Mouse (Mus musculus) neural tube, postnatal 0 days (tissue): ENCODE measurements around the gene Ehd2. TPM values are rescaled to one million over a fixed set of nuclear protein-coding genes. Genes with fewer than 3 reads are reported as not detected.

Experiments
- polyA plus RNA-seq: library from polyadenylated mRNA; unstranded; fragments of >200 nt; fragmentation: Nextera tagmentation; extraction: Ambion mirVana; gene quantifications from 2 replicates; pipeline ENCODE4 v1.2.1, GENCODE M21; 2015

The Ehd2 gene
- polyA plus RNA-seq, result 5.6 and 8.1 TPM in 2 replicates

DNA sequence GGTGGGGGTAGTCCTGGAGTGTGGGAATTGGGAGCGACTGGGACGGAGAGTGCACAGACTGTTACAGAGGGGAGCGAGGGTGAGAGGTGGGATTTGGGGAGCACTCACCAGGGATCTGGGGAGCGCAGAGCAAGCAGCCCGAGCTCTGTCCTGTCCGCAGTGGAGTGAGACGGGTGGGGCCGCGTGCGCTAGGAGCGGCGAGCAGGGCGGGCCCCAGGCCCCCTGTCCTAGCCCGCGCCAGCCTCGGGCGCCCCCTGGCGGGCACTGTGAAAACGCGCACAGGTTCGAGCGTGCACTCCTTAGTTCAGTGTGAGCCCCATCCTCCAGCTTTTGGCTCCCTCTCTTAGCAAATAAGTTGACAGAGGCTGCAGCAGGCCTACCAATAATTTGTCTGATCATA lies at the start of gene Ehd2:
TSS of gene Ehd2 (minus strand) at position 256 of the 400 bp plus-strand sequence.

DNA sequence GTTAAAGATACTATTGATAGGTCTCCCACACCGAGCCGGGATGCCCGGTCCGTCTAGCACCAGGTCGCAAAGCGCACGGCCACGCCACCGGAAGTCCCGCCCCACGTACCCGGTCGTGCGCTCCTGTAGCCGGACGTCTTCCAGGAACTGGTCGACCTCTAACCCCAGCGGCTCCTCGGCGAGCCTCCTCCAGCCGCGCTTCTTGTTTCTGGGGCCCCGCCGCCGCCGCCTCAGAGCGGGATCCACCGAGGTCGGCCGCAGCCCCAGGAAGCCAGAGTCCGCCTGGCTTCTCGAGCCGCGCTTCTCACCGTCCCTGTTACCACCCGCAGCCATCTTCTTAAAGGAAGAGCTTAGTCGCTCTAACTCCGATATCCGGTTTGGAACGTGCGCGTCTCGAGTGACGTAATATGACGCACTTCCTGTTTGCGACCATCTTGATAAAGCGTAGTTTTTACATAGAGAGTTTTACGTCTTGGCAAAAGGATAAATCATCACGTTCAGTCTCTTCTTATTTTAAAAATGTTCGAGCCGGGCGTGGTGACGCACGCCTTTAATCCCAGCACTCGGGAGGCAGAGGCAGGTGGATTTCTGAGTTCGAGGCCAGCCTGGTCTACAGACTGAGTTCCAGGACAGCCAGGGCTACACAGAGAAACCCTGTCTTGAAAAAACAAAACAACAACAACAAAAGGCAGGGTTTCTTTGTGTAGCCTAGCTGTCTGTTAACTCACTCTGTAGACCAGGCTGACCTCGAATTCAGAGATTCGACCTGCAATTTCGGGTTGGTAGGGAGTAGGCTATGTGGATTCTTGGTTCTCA lies 21.4 kb downstream of the Ehd2 start, which contains the start of gene Nop53:
TSS of gene Nop53 (minus strand) at position 354 of the 816 bp plus-strand sequence.

DNA sequence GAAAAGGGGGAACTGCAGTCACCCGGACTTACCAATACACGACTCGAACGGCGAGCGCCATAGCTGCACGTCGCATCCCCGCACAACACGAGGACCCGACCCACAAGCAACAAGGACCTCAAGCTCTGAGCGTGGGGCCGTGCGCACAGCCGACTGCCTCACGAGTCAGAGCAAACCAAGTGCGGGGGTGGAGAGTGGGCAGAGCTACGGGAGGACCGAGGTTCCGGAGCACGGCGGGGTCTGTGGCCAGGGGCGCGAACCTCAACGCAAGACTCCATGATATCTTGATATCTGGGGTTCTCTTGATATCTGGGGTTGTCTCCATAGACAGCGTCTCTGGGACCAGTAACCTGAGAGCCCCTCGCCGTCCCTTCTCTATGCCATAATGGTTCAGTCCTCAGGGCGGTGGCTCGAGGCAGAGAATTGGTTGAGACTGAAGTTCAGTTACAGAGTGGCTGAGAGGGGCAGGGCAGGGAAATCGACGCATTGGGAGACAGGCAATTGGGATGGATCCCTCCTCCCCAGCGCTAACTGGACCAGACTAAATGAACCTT lies 45.1 kb downstream of the Ehd2 start, which contains the start of gene Selenow:
TSS of gene Selenow (minus strand) at position 183 of the 554 bp plus-strand sequence.

Other genes with a start within 250 kb of the Ehd2 start
- gene Obox5, start 217.4 kb downstream of the Ehd2 start, polyA plus RNA-seq, result not detected in 2 replicates
- gene Obox6, start 127.9 kb downstream of the Ehd2 start, polyA plus RNA-seq, result not detected in 2 replicates
- gene Crx, start 87.6 kb downstream of the Ehd2 start, polyA plus RNA-seq, result not detected in 2 replicates
- not detected in 2 replicates for gene Crxos, start 85.0 kb downstream of the Ehd2 start, polyA plus RNA-seq
- gene Selenow, start 45.2 kb downstream of the Ehd2 start, polyA plus RNA-seq, result 1,765 and 1,901 TPM in 2 replicates
- gene Nop53, start 21.5 kb downstream of the Ehd2 start, polyA plus RNA-seq, result 109 and 111 TPM in 2 replicates
- gene Bicra, start 80.4 kb upstream of the Ehd2 start, polyA plus RNA-seq, result 3.9 and 5.4 TPM in 2 replicates
- gene Zfp541, start 94.2 kb upstream of the Ehd2 start, polyA plus RNA-seq, result 0.24 and 0.32 TPM in 2 replicates
- gene Napa, start 130.9 kb upstream of the Ehd2 start, polyA plus RNA-seq, result 245 and 283 TPM in 2 replicates
- gene Kptn, start 152.3 kb upstream of the Ehd2 start, polyA plus RNA-seq, result 33.5 and 36.5 TPM in 2 replicates
- gene Slc8a2, start 162.3 kb upstream of the Ehd2 start, polyA plus RNA-seq, result 1.4 and 2.1 TPM in 2 replicates
- 70.0 and 89.8 TPM in 2 replicates for gene Meis3, start 207.5 kb upstream of the Ehd2 start, polyA plus RNA-seq